Mouse (Mus musculus) cortical plate, adult 2 months (tissue): ENCODE measurements at regions not wholly inside any gene's neighbourhood (a gene's known extent, or its start where the extent isn't known, plus 50 kb on each side); places are given as distances from the start of the nearest gene placed in this dataset.

Experiments
- CTCF ChIP-seq: fragments of 200-500 bp; IDR thresholded peaks from 2 replicates; pipeline ENCODE4 v1.5.1; 2011; ENCODE audit warnings: mild to moderate bottlenecking, control low read depth, low read length; ENCODE audit not compliant: insufficient read depth; ENCODE audit errors: extremely low read depth
- POLR2A ChIP-seq: fragments of 200-500 bp; IDR thresholded peaks from 2 replicates; pipeline ENCODE4 v1.6.1; 2011; ENCODE audit warnings: mild to moderate bottlenecking, low read length, control low read depth; ENCODE audit not compliant: insufficient read depth; ENCODE audit errors: extremely low read depth

DNA sequence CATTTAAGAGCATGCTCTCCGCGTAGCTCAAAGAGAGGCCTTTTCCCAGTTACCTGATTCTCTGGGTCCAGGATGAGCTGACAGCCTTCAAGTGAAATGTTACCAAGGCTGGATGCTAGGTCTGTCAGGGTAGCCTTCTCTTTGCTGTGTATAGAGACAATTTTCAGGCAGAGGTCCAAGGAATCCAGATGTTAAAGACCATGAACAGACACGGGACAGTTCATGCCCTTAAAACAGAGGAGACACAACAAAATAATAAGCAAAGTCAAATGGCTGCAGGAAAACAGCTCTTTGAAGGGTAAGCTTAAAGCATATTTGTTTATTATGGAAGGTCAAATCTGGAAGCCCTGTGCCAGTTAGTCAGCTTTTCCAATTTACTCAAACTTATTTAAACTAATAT lies 352.8 kb downstream of the Rnd3 start:
- TF ChIP-seq CTCF (no peak), POLR2A (no peak)
